Mouse (Mus musculus) intestine, embryonic 15.5 days (tissue): Measurements from ENCODE around the gene Cbfb. TPM values are rescaled to one million over a fixed set of nuclear protein-coding genes. Genes with fewer than 3 reads are reported as not detected.
A peak's percentile ranks its signal among the peaks of the same experiment; 100 is the strongest.
"Not testable (repeated sequence)": the region's sequence is repeated elsewhere in the genome, so short reads cannot be mapped to it uniquely, and the experiment has no call there.

Experiments
- ATAC-seq: fragments of 200-750 bp; cut with Nextera tagmentation; 2 replicates; pipeline ENCODE4 v1.8.0; 2017; ENCODE audit warnings: moderate TSS enrichment, moderate library complexity
- H3K27ac ChIP-seq: fragments of 300-500 bp; sonication (generic); 2 replicates; pipeline ENCODE4 v1.5.1; 2015; ENCODE audit warnings: mild to moderate bottlenecking, inconsistent platforms
- H3K27me3 ChIP-seq: fragments of 300-500 bp; sonication (generic); replicated peaks from 2 replicates; pipeline ENCODE4 v1.6.1; 2015; ENCODE audit warnings: inconsistent platforms
- H3K36me3 ChIP-seq: fragments of 300-500 bp; sonication (generic); 2 replicates; pipeline ENCODE4 v1.6.1; 2015; ENCODE audit warnings: inconsistent platforms
- H3K4me1 ChIP-seq: fragments of 300-500 bp; sonication (generic); replicated peaks from 2 replicates; pipeline ENCODE4 v1.6.1; 2015; ENCODE audit warnings: inconsistent platforms
- H3K4me2 ChIP-seq: fragments of 300-500 bp; sonication (generic); replicated peaks from 2 replicates; pipeline ENCODE4 v1.6.1; 2015; ENCODE audit warnings: mild to moderate bottlenecking, inconsistent platforms
- H3K4me3 ChIP-seq: fragments of 300-500 bp; sonication (generic); replicated peaks from 2 replicates; pipeline ENCODE4 v1.5.1; 2015; ENCODE audit warnings: inconsistent platforms
- H3K9ac ChIP-seq: fragments of 300-500 bp; sonication (generic); 2 replicates; pipeline ENCODE4 v1.6.1; 2015; ENCODE audit warnings: inconsistent platforms
- H3K9me3 ChIP-seq: fragments of 300-500 bp; sonication (generic); 2 replicates; pipeline ENCODE4 v1.6.1; 2016; ENCODE audit warnings: inconsistent platforms
- WGBS: fragments of 180-500 bp; shearing (Covaris S2); methylation state at CpG from one replicate; pipeline ENCODE4 v1.1.7; 2015; 5-methylcytosine and 5-hydroxymethylcytosine counted together
- polyA plus RNA-seq: library from polyadenylated mRNA; unstranded; fragments of >200 nt; fragmentation: Nextera tagmentation; extraction: Ambion mirVana; gene quantifications from 2 replicates; pipeline ENCODE4 v1.2.1, GENCODE M21; 2015

The Cbfb gene
- polyA plus RNA-seq, 1 experiment from 2014 or later = 47.1 TPM

- WGBS = 16% methylated on average over 6 of the region's 6 CpGs
- H3K4me3 ChIP-seq = no peak overlapping the region
- H3K4me1 ChIP-seq = no peaks in the 10 kb centered on the region; the same call in 1 of the 2 replicates
- H3K4me2 ChIP-seq = no peak overlapping the region
- ATAC-seq = peak; percentile 67
- H3K27me3 ChIP-seq = no peaks in the 10 kb centered on the region
- no peaks in the 10 kb centered on the region for H3K36me3 ChIP-seq
- no peak overlapping the region for H3K9ac ChIP-seq
- H3K9me3 ChIP-seq = no peaks in the 10 kb centered on the region
- peak overlapping the region; percentile 15; the same call in 1 of the 2 replicates for H3K27ac ChIP-seq
Measured at GRCm38 (mm10) chr8:105164272-105164902, 6.1 kb upstream of the Cbfb start.

- H3K36me3 ChIP-seq = no peaks in the 10 kb centered on the region
- H3K27ac ChIP-seq = 0 out of 2 replicates have a peak overlapping the region, but pooled peaks have one; percentile 15
- H3K4me3 ChIP-seq = no peak overlapping the region
- H3K27me3 ChIP-seq = no peaks in the 10 kb centered on the region
- H3K9ac ChIP-seq = no peak overlapping the region
- no peak for ATAC-seq
- no peak overlapping the region for H3K4me2 ChIP-seq
- no peaks in the 10 kb centered on the region for H3K9me3 ChIP-seq
- no peaks in the 10 kb centered on the region; the same call in 1 of the 2 replicates for H3K4me1 ChIP-seq
- 88% methylated on average over 2 of the region's 2 CpGs for WGBS
Measured at GRCm38 (mm10) chr8:105165191-105165590, 5.3 kb upstream of the Cbfb start.

GRCm38 (mm10) chr8:105167116-105167515 lies 3.4 kb upstream of the Cbfb start:
- Histone ChIP-seq H3K9ac (no peak overlapping the region), H3K9me3 (no peaks in the 10 kb centered on the region), H3K4me1 (no peaks in the 10 kb centered on the region; the same call in 1 of the 2 replicates), H3K27ac (no peak overlapping the region), H3K4me3 (no peak overlapping the region), H3K36me3 (no peaks in the 10 kb centered on the region), H3K4me2 (no peak overlapping the region), H3K27me3 (no peaks in the 10 kb centered on the region)
- no peak for ATAC-seq
- WGBS = 73% methylated on average over 2 of the region's 2 CpGs

- Histone ChIP-seq H3K9ac (no peak overlapping the region), H3K4me1 (peaks cover 2% of the 10 kb centered on the region; the same call in 1 of the 2 replicates), H3K36me3 (no peaks in the 10 kb centered on the region), H3K27ac (no peak overlapping the region), H3K4me3 (no peak overlapping the region), H3K4me2 (no peak overlapping the region), H3K27me3 (no peaks in the 10 kb centered on the region), H3K9me3 (no peaks in the 10 kb centered on the region)
- 36% methylated on average over 3 of the region's 3 CpGs for WGBS
- ATAC-seq = no peak
Measured at GRCm38 (mm10) chr8:105169582-105169981, 892 bp upstream of the Cbfb start.

- peak overlapping the region; percentile 89 for H3K4me3 ChIP-seq
- ATAC-seq = peak; percentile 34
- H3K4me1 ChIP-seq = peaks cover 2% of the 10 kb centered on the region; the same call in 1 of the 2 replicates
- no peaks in the 10 kb centered on the region for H3K9me3 ChIP-seq
- H3K27me3 ChIP-seq = no peaks in the 10 kb centered on the region
- H3K9ac ChIP-seq = peak overlapping the region; percentile 95
- 1% methylated on average over 5 of the region's 5 CpGs for WGBS
- H3K4me2 ChIP-seq = peak overlapping the region; percentile 64
- H3K27ac ChIP-seq = peak overlapping the region; percentile 99
- no peaks in the 10 kb centered on the region for H3K36me3 ChIP-seq
Measured at GRCm38 (mm10) chr8:105170041-105170380, 463 bp upstream of the Cbfb start.

GRCm38 (mm10) chr8:105171116-105172002 lies 885 bp downstream of the Cbfb start:
- peak overlapping the region; percentile 99 for H3K27ac ChIP-seq
- peak; percentile 57 for ATAC-seq
- peak overlapping the region; percentile 89 for H3K4me3 ChIP-seq
- no peaks in the 10 kb centered on the region for H3K36me3 ChIP-seq
- peak overlapping the region; percentile 95 for H3K9ac ChIP-seq
- H3K4me1 ChIP-seq = peaks cover 2% of the 10 kb centered on the region; the same call in 1 of the 2 replicates
- H3K27me3 ChIP-seq = no peaks in the 10 kb centered on the region
- no peaks in the 10 kb centered on the region for H3K9me3 ChIP-seq
- under 1% methylated on average over 92 of the region's 92 CpGs for WGBS
- peak overlapping the region; percentile 64 for H3K4me2 ChIP-seq

GRCm38 (mm10) chr8:105172003-105172362 lies 1.5 kb downstream of the Cbfb start:
- Histone ChIP-seq H3K27me3 (no peaks in the 10 kb centered on the region), H3K27ac (no peak overlapping the region), H3K4me1 (peaks cover 2% of the 10 kb centered on the region; the same call in 1 of the 2 replicates), H3K9ac (peak overlapping the region; percentile 95), H3K4me3 (peak overlapping the region; percentile 89), H3K9me3 (no peaks in the 10 kb centered on the region), H3K36me3 (no peaks in the 10 kb centered on the region), H3K4me2 (peak overlapping the region; percentile 64)
- 15% methylated on average over 6 of the region's 6 CpGs for WGBS
- no peak for ATAC-seq

- not testable (repeated sequence) for H3K27me3 ChIP-seq, H3K27ac ChIP-seq, H3K4me2 ChIP-seq, H3K9ac ChIP-seq, H3K36me3 ChIP-seq, H3K9me3 ChIP-seq, ATAC-seq, H3K4me3 ChIP-seq, H3K4me1 ChIP-seq
- WGBS = 96% methylated on average over 3 of the region's 3 CpGs
Measured at GRCm38 (mm10) chr8:105175287-105175686, 4.8 kb downstream of the Cbfb start.

- no peaks in the 10 kb centered on the region for H3K27me3 ChIP-seq
- WGBS = 84% methylated on average over 6 of the region's 6 CpGs
- H3K36me3 ChIP-seq = no peaks in the 10 kb centered on the region
- no peak for ATAC-seq
- H3K9ac ChIP-seq = no peak overlapping the region
- no peak overlapping the region for H3K4me3 ChIP-seq
- H3K9me3 ChIP-seq = no peaks in the 10 kb centered on the region
- H3K27ac ChIP-seq = no peak overlapping the region
- no peak overlapping the region for H3K4me2 ChIP-seq
- no peaks in the 10 kb centered on the region for H3K4me1 ChIP-seq
Measured at GRCm38 (mm10) chr8:105178211-105178800, 7.8 kb downstream of the Cbfb start.

- Histone ChIP-seq H3K9ac (no peak overlapping the region), H3K4me3 (no peak overlapping the region), H3K36me3 (no peaks in the 10 kb centered on the region; the same call in 1 of the 2 replicates), H3K27me3 (no peaks in the 10 kb centered on the region), H3K4me2 (no peak overlapping the region), H3K9me3 (no peaks in the 10 kb centered on the region), H3K4me1 (no peaks in the 10 kb centered on the region), H3K27ac (no peak overlapping the region)
- ATAC-seq = no peak
- 81% methylated on average over 1 of the region's 1 CpGs for WGBS
Measured at GRCm38 (mm10) chr8:105182201-105182600, 11.7 kb downstream of the Cbfb start.

GRCm38 (mm10) chr8:105186467-105187005 lies 16.1 kb downstream of the Cbfb start:
- ATAC-seq = no peak
- Histone ChIP-seq H3K36me3 (no peaks in the 10 kb centered on the region; the same call in 1 of the 2 replicates), H3K4me1 (no peaks in the 10 kb centered on the region), H3K27ac (no peak overlapping the region), H3K9me3 (no peaks in the 10 kb centered on the region), H3K4me2 (no peak overlapping the region), H3K27me3 (no peaks in the 10 kb centered on the region), H3K9ac (no peak overlapping the region), H3K4me3 (no peak overlapping the region)
- 49% methylated on average over 1 of the region's 1 CpGs for WGBS

- WGBS = 92% methylated on average over 5 of the region's 5 CpGs
- Histone ChIP-seq H3K4me3 (no peak overlapping the region), H3K27ac (no peak overlapping the region), H3K9me3 (no peaks in the 10 kb centered on the region), H3K9ac (no peak overlapping the region), H3K36me3 (peaks cover 18% of the 10 kb centered on the region; the same call in 1 of the 2 replicates), H3K4me1 (no peaks in the 10 kb centered on the region), H3K27me3 (no peaks in the 10 kb centered on the region), H3K4me2 (no peak overlapping the region)
- ATAC-seq = no peak
Measured at GRCm38 (mm10) chr8:105192182-105192581, 21.7 kb downstream of the Cbfb start.
